Mouse (Mus musculus) skeletal muscle tissue, postnatal 0 days (tissue): Measurements from ENCODE around the gene Suz12. TPM values are rescaled to one million over a fixed set of nuclear protein-coding genes. Genes with fewer than 3 reads are reported as not detected.

ENCODE experiments used
- polyA plus RNA-seq: library from polyadenylated mRNA; unstranded; fragments of >200 nt; fragmentation: Nextera tagmentation; extraction: Ambion mirVana; gene quantifications from 2 replicates; pipeline ENCODE4 v1.2.1, GENCODE M21; 2015

Suz12 gene
- 7.2 and 8.1 TPM in 2 replicates for polyA plus RNA-seq

DNA sequence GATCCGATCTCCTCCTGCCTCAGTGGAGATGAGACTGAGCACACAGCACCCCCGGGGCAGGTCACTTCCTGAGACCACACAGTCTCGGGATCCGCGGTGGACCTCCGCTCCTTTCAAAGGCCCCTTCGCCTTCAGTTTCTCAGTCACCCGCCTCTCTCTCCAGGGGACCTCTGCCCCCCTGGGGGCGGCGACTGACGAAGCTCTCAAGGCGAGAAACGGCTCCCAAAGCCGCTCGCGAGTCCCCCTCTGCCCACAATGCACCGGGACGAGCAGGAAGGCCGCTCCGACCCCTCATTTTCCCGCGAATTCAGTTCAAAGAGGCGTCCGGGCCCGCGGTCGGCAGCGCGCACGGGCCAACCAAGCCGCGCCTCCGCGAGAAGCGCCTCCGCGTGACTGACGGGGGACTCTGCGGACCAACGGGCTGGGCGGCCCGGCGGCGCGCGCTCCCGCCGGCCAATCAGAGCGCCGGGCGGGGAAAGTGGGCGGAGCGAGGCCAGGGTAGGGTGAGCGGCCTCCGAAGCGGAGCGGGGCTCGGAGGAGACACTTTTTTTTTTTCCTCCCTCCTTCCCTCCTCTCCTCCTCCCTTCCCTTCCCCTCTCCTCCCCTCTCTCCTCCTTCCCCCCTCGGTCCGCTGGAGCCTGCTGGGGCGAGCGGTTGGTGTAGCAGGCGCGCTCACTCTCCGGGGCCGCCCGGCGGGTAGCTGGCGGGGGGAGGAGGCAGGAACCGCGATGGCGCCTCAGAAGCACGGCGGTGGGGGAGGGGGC lies at the start of gene Suz12:
Gene Suz12, plus strand, starts transcription at position 515 of the 764 bp plus-strand sequence.

GRCm38 (mm10) chr11:79962125-79962876 lies 30.6 kb upstream of the Suz12 start, which contains the start of gene Utp6:
Gene Utp6 (minus strand): TSS chr11:79962390.

DNA sequence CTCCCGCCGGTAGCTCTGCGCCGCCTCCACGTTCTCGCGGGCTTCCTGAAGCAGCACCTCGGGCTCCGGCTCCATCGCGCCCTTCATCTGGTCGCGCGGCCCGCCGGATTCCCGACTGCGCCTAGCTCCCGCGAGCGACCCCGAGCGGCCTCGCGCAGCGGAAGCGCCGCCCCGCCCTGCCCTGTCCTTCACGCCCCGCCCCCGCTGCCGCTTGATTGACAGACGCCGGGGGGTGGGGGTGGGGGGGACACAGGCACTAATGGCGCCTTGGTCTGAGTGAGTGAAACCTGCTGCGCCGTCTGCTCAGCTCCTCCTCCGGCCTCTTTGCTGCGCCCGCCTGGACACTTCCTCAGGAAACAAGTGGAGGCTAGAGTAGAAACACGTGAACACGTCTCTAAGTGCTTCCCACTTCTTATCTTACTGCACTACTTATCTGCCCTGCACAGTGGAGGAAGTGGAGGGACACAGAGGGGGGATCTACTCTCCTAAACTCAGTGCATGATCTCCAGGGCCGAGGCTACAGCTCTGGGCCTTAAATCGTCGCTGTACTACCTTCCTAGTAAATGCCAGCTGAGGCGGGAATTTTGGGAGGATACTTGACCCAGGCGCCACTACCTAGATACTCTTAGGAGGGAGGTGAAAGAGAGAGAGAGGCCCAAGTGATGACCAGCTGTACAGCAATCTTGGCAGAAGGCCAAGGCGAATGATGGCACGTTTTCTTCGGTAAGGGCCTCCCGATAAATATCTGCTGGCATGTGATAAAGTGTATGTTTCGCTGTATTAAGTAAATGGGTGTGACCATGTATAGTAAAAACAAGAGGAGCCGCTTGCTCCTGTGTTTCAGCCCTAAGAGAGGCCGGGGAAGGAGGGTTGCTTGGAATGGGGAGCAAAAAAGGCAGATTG lies 88.2 kb downstream of the Suz12 start, which contains the start of gene Crlf3:
Gene Crlf3, minus strand, starts transcription at position 166 of the 903 bp plus-strand sequence.

Other genes starting within 250 kb of the Suz12 start
- gene Utp6, start 30.7 kb upstream of the Suz12 start, polyA plus RNA-seq = 28.7 and 29.2 TPM in 2 replicates
- 22.3 and 22.8 TPM in 2 replicates for gene Crlf3, start 87.9 kb downstream of the Suz12 start, polyA plus RNA-seq
- gene Atad5, start 96.3 kb downstream of the Suz12 start, polyA plus RNA-seq = 1.7 and 2.1 TPM in 2 replicates
- gene Tefm, start 149.1 kb downstream of the Suz12 start, polyA plus RNA-seq = 41.1 and 45.3 TPM in 2 replicates
- 3.2 and 3.3 TPM in 2 replicates for gene Adap2, start 161.0 kb downstream of the Suz12 start, polyA plus RNA-seq
- 5.8 and 6.5 TPM in 2 replicates for gene Rnf135, start 190.7 kb downstream of the Suz12 start, polyA plus RNA-seq
- 39.6 and 41.7 TPM in 2 replicates for gene Rhot1, start 215.9 kb downstream of the Suz12 start, polyA plus RNA-seq